Mouse (Mus musculus) intestine, embryonic 14.5 days (tissue): ENCODE measurements around the gene Pygo1. TPM values are rescaled to one million over a fixed set of nuclear protein-coding genes. Genes with fewer than 3 reads are reported as not detected.

Source experiments
- ATAC-seq: fragments of 200-750 bp; cut with Nextera tagmentation; replicated peaks from 2 replicates; pipeline ENCODE4 v1.8.0; 2017; ENCODE audit warnings: low read depth, moderate number of reproducible peaks, moderate TSS enrichment, moderate library complexity; ENCODE audit not compliant: low FRiP score, low TSS enrichment
- DNase-seq: peaks from one replicate; pipeline ENCODE4 v3.0.0-alpha.2; 2018; ENCODE audit warnings: low spot score
- H3K27ac ChIP-seq: fragments of 300-500 bp; sonication (generic); 2 replicates; pipeline ENCODE4 v1.5.1; 2014; ENCODE audit warnings: low read depth, mild to moderate bottlenecking, control low read depth
- H3K27me3 ChIP-seq: fragments of 300-500 bp; sonication (generic); replicated peaks from 2 replicates; pipeline ENCODE4 v1.6.1; 2014; ENCODE audit warnings: low read length, control low read depth; ENCODE audit not compliant: control insufficient read depth, insufficient read depth
- H3K36me3 ChIP-seq: fragments of 300-500 bp; sonication (generic); 2 replicates; pipeline ENCODE4 v1.6.1; 2014; ENCODE audit warnings: low read length, control low read depth; ENCODE audit not compliant: control insufficient read depth, insufficient read depth
- H3K4me1 ChIP-seq: fragments of 300-500 bp; sonication (generic); replicated peaks from 2 replicates; pipeline ENCODE4 v1.6.1; 2014; ENCODE audit warnings: low read length, control low read depth, mixed read lengths; ENCODE audit not compliant: control insufficient read depth, insufficient read depth
- H3K4me2 ChIP-seq: fragments of 300-500 bp; sonication (generic); 2 replicates; pipeline ENCODE4 v1.6.1; 2014; ENCODE audit warnings: low read length
- H3K4me3 ChIP-seq: fragments of 300-500 bp; sonication (generic); 2 replicates; pipeline ENCODE4 v1.5.1; 2014; ENCODE audit warnings: low read depth, low read length, control low read depth, mixed read lengths
- H3K9ac ChIP-seq: fragments of 300-500 bp; sonication (generic); 2 replicates; pipeline ENCODE4 v1.6.1; 2014; ENCODE audit warnings: mild to moderate bottlenecking, low read length
- H3K9me3 ChIP-seq: fragments of 300-500 bp; sonication (generic); 2 replicates; pipeline ENCODE4 v1.6.1; 2016; ENCODE audit warnings: low read length, control low read depth; ENCODE audit not compliant: control insufficient read depth
- WGBS: fragments of 180-500 bp; shearing (Covaris S2); extraction: QIAGEN DNeasy Blood & Tissue Kit; methylation state at CpG from one replicate; pipeline ENCODE4 v1.1.7; 2014; 5-methylcytosine and 5-hydroxymethylcytosine counted together
- polyA plus RNA-seq: library from polyadenylated mRNA; unstranded; fragments of >200 nt; fragmentation: Nextera tagmentation; extraction: Ambion mirVana; gene quantifications from 2 replicates; pipeline ENCODE4 v1.2.1, GENCODE M21; 2014

The Pygo1 gene
- polyA plus RNA-seq, 1 experiment from 2014 or later, result 4.6 TPM

DNA sequence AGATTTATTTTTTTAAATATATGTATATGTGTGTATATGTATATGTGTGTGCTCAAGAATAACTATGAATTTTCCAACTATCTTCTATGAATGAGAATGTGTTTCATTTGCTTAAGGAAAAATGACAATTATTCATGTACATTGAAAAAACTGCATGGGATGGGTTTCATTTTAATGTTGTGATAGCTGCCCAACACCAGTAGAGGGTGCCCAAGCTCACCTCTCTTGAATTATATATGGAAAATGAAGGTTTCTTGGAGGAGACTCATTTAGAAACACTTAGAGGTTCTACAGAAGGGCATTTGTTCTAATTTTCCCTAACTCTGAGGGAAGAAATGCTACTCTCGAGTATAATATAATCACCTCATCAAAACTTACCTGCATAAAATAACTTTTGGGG, 35.7 kb upstream of the Pygo1 start:
- WGBS, result 82% methylated on average over 1 of the region's 1 CpGs
- no peak for DNase-seq
- H3K4me3 ChIP-seq, result no peak overlapping the region

DNA sequence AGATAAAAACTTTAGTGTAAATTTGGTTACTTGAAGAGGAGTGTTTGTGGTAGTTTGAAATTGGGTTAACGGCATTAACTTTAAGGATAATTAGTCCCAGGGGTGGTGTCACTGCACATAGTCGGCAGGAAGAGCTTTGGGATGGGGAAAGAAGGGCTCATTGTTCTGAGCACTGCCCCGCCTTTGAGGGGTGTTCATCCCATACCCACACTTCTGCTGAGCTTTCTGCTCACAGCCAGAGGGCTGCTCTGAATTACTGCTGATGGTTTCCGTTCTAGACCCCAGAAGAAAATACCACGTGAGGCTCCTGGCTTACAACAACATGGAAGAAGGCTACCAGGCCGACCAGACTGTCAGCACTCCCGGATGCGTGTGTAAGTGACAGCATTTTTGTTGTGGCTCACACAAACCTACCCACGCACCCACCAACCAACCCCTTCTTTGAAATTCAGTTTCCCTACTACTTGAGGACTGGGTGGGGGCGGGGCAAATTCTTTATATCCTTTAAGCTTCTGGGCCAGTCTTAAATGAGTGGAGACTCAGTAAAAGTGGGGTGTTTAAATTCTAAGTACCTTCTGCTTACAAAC, 34.9 kb upstream of the Pygo1 start:
- DNase-seq (no peak), ATAC-seq (no peak)
- Histone ChIP-seq H3K4me2 (no peak overlapping the region), H3K9ac (no peak overlapping the region), H3K27me3 (no peaks in the 10 kb centered on the region), H3K4me1 (no peaks in the 10 kb centered on the region), H3K27ac (no peak overlapping the region), H3K4me3 (no peak overlapping the region), H3K9me3 (no peaks in the 10 kb centered on the region), H3K36me3 (peaks cover 17% of the 10 kb centered on the region; the same call in 1 of the 2 replicates)
- 84% methylated on average over 10 of the region's 10 CpGs for WGBS

More for the DNA sequence above, 35.7 kb upstream of the Pygo1 start:
- no peak for ATAC-seq
- Histone ChIP-seq H3K27ac (no peak overlapping the region), H3K9me3 (no peaks in the 10 kb centered on the region), H3K36me3 (peaks cover 17% of the 10 kb centered on the region; the same call in 1 of the 2 replicates), H3K27me3 (no peaks in the 10 kb centered on the region), H3K4me2 (no peak overlapping the region), H3K4me1 (no peaks in the 10 kb centered on the region), H3K9ac (no peak overlapping the region)

DNA sequence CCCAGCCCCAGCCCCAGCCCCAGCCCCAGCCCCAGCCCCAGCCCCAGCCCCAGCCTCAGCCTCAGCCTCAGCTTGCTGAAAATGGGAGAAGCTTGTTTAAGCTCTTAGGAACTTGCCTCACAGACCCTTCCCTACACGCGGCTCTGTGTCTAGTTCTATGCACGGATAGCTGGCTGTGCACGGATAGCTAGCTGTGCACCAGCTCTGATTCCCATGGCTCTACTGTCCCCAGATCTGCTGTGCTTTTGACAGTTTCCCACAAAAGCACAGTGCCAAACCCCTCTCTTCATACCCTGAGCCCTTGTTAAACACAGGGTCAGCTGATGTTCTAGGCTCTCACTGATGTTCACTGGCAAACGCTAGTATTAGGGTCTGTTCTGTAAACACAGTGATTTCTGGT, 32.7 kb upstream of the Pygo1 start:
- DNase-seq, result no peak
- Histone ChIP-seq H3K4me1 (no peaks in the 10 kb centered on the region), H3K4me2 (no peak overlapping the region), H3K27ac (no peak overlapping the region), H3K4me3 (no peak overlapping the region), H3K9me3 (no peaks in the 10 kb centered on the region), H3K36me3 (peaks cover 17% of the 10 kb centered on the region; the same call in 1 of the 2 replicates), H3K9ac (no peak overlapping the region), H3K27me3 (no peaks in the 10 kb centered on the region)
- 94% methylated on average over 5 of the region's 5 CpGs for WGBS
- ATAC-seq, result no peak

DNA sequence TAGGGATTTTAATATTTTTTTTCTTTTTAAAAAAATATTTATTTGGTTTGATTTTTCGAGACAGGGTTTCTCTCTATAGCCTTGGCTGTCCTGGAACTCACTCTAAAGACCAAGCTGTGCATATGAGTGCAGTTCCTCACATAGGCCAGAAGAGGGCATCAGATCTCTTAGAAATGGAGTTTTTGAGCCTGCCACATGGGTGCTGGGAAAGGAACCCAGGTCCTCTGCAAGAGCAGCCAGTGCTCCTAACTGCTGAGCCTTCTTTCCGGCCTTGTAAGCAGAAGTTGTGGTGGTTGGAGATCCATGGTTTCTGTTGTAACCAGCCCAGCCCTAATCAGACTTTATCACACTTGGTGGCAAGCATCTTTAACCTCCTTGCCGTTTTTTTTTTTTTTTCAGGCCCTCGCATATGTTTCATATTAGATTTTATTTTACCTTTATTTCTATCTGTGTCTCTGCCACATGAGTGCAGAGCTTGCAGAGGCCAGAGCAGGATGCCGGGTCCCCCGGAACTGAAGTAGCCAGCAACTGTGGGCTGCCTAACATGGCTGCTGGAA, 30.6 kb upstream of the Pygo1 start:
- WGBS, result 95% methylated on average over 6 of the region's 6 CpGs
- Histone ChIP-seq H3K27ac (no peak overlapping the region), H3K4me2 (no peak overlapping the region), H3K4me3 (no peak overlapping the region), H3K36me3 (peaks cover 17% of the 10 kb centered on the region; the same call in 1 of the 2 replicates), H3K9me3 (no peaks in the 10 kb centered on the region), H3K4me1 (no peaks in the 10 kb centered on the region), H3K9ac (no peak overlapping the region), H3K27me3 (no peaks in the 10 kb centered on the region)
- ATAC-seq, result no peak
- no peak for DNase-seq

DNA sequence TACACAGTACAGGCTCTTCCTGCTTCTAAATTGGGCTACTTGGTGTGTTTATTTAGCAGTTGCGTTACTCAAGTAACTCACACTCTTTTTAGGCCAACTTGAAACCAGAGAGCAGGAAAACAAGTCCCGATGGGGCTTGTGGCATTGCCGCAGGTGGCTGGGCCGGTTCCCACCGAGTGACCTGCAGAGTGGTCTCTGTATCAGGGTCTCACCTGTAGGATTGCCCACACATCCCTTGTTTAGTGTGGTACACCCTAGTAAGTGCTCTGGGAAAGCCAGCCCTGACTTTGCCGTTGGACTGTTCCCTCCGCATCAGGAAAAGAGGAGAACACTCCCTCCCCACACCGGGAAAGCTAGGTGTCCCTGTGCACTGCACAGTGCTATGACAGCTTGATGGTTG, 23.4 kb upstream of the Pygo1 start:
- H3K4me3 ChIP-seq, result no peak overlapping the region
- ATAC-seq (no peak), DNase-seq (no peak)
- WGBS, result 87% methylated on average over 8 of the region's 8 CpGs
- H3K4me2 ChIP-seq, result no peak overlapping the region
- no peaks in the 10 kb centered on the region for H3K4me1 ChIP-seq
- H3K36me3 ChIP-seq, result no peaks in the 10 kb centered on the region
- H3K27ac ChIP-seq, result no peak overlapping the region
- no peaks in the 10 kb centered on the region for H3K9me3 ChIP-seq
- no peaks in the 10 kb centered on the region for H3K27me3 ChIP-seq
- H3K9ac ChIP-seq, result no peak overlapping the region

DNA sequence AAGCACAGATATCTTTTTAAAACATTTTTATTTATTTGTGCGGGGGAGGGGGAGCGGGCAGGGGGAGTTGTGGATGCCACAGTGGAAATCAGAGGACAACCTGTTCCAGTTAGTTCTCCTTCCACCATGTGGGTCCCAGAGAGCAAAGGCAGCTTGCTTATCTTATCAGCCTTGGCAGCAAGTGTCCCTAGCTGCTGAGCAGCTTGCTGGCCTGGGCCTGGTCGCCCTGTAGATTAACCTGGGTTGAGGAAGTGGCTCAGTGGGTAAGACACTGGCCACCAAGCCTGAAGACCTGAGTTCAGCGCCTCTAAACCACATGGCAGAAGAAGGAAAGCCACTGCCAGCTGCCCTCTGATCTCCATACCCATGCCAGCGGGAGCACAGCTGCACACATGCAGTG, 22.8 kb upstream of the Pygo1 start:
- no peak overlapping the region for H3K4me2 ChIP-seq
- H3K4me3 ChIP-seq, result no peak overlapping the region
- 86% methylated on average over 5 of the region's 5 CpGs for WGBS
- ATAC-seq (no peak), DNase-seq (no peak)
- no peak overlapping the region for H3K9ac ChIP-seq
- H3K27me3 ChIP-seq, result no peaks in the 10 kb centered on the region
- no peak overlapping the region for H3K27ac ChIP-seq
- no peaks in the 10 kb centered on the region for H3K9me3 ChIP-seq
- H3K4me1 ChIP-seq, result no peaks in the 10 kb centered on the region
- peaks cover 2% of the 10 kb centered on the region for H3K36me3 ChIP-seq

DNA sequence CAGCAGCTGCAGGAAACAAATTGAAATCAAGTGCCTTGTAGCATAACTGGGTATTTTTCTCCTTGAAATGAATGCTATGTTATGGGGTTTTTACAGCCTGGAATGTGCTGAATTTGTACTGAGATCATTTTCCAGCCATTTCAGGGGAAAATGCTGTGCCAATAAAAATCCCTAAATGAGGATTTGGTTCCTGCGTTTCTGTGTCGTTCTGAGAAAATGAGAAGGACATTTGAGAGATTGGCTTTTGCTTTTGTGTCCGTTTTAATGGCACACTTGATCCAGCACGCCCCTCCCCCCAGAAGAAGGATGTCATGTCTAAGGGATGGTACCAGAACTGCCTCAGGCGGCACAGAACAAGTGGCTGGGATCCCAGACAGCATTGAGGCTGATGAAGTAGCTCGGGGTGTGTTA, 18.7 kb upstream of the Pygo1 start:
- ATAC-seq, result no peak

DNA sequence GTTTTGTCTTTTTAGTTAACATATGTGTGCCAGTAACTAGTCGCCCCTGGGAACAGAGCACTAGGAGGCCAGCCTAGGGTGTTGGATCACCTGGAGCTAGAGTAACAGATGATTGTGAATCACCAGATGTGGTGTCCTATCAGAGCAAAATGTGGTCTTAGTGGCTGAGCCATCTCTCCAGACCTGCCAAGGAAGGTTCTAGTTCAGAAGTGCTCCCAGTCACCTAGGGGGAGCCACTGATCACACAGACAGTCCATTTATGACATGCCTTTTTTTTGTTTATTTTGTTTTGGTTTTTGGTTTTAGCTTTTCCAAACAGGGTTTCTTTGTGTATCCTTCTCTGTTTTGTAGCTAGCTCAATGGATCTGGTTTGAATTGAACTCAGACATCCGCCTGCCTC, 14.1 kb upstream of the Pygo1 start:
- no peaks in the 10 kb centered on the region for H3K27me3 ChIP-seq
- H3K4me2 ChIP-seq, result no peak overlapping the region
- no peaks in the 10 kb centered on the region for H3K9me3 ChIP-seq
- H3K4me1 ChIP-seq, result no peaks in the 10 kb centered on the region
- H3K9ac ChIP-seq, result no peak overlapping the region
- no peak overlapping the region for H3K4me3 ChIP-seq
- ATAC-seq (no peak), DNase-seq (no peak)
- H3K27ac ChIP-seq, result no peak overlapping the region
- peaks cover 18% of the 10 kb centered on the region for H3K36me3 ChIP-seq
- 91% methylated on average over 2 of the region's 2 CpGs for WGBS

More for the DNA sequence above, 18.7 kb upstream of the Pygo1 start:
- no peaks in the 10 kb centered on the region for H3K9me3 ChIP-seq
- no peaks in the 10 kb centered on the region for H3K4me1 ChIP-seq
- H3K9ac ChIP-seq, result no peak overlapping the region
- no peak for DNase-seq
- 82% methylated on average over 6 of the region's 6 CpGs for WGBS
- H3K27ac ChIP-seq, result no peak overlapping the region
- H3K27me3 ChIP-seq, result no peaks in the 10 kb centered on the region
- H3K4me3 ChIP-seq, result no peak overlapping the region
- H3K36me3 ChIP-seq, result peaks cover 18% of the 10 kb centered on the region
- H3K4me2 ChIP-seq, result no peak overlapping the region

DNA sequence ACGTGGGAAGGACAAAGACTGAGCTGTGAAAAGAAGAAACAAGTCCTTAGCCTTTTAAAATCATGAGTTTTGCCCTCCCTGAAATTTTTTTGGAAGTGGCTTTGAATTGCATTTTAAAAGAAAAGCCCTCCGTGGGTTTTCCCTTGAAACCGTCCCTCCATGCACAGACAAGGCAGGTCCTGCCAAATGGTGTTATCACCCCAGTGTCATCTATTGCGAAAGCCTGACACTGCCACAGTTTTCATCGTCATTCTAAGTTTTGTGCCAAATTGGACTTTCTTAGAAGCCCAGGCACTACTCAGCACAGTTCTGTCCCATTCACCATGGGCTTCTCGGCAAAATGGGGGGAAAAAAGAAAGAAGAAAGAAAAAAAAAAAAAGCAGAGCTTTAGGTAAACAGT, 11.9 kb upstream of the Pygo1 start:
- ATAC-seq (no peak), DNase-seq (no peak)
- Histone ChIP-seq H3K9me3 (no peaks in the 10 kb centered on the region), H3K4me3 (no peak overlapping the region), H3K4me1 (no peaks in the 10 kb centered on the region), H3K36me3 (peaks cover 7% of the 10 kb centered on the region; the same call in 1 of the 2 replicates), H3K9ac (no peak overlapping the region), H3K4me2 (no peak overlapping the region), H3K27ac (no peak overlapping the region), H3K27me3 (no peaks in the 10 kb centered on the region)
- 63% methylated on average over 6 of the region's 6 CpGs for WGBS
